Mouse (Mus musculus) monocyte, adult 5-6 weeks (primary cell): Measurements from ENCODE around the gene Porcn. TPM values are rescaled to one million over a fixed set of nuclear protein-coding genes. Genes with fewer than 3 reads are reported as not detected.

Experiments
- ATAC-seq: fragments of 153-309, 156-312 bp; replicated peaks from 2 replicates; pipeline ENCODE4 v1.8.0; 2017; ENCODE audit warnings: mild to moderate bottlenecking; ENCODE audit not compliant: low TSS enrichment, insufficient number of reproducible peaks, severe bottlenecking, poor library complexity, low FRiP score
- total RNA-seq: library from RNA; stranded (forward); fragments of 200-1000, 200-491, 200-594 nt; gene quantifications from 3 replicates; pipeline ENCODE4 v1.2.3, GENCODE M21; 2017

The Porcn gene
- total RNA-seq, 1 experiment from 2014 or later: 3.1 TPM

DNA sequence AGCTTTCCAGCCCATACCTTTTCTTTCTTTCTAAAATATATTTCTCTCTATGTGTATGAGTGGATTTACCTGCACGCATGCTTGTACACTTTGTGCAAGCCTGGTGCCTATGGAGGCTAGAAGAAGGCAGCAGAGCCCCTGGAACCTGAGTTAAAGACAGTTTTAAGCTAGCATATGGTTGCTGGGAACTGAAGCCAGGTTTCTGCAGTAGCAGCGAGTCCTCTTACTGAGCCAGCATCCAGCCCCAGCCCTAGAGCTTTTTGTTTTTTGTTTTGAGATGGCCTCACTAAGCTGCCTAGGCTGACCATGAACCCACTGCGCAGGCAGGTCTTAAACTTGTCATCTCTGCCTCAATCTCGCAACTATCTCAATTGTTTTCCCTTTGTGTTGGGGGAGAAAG is 41.9 kb downstream of the Porcn start:
- no peak for ATAC-seq

GRCm38 (mm10) chrX:8163076-8163475 is 43.2 kb downstream of the Porcn start:
- no peak for ATAC-seq

DNA sequence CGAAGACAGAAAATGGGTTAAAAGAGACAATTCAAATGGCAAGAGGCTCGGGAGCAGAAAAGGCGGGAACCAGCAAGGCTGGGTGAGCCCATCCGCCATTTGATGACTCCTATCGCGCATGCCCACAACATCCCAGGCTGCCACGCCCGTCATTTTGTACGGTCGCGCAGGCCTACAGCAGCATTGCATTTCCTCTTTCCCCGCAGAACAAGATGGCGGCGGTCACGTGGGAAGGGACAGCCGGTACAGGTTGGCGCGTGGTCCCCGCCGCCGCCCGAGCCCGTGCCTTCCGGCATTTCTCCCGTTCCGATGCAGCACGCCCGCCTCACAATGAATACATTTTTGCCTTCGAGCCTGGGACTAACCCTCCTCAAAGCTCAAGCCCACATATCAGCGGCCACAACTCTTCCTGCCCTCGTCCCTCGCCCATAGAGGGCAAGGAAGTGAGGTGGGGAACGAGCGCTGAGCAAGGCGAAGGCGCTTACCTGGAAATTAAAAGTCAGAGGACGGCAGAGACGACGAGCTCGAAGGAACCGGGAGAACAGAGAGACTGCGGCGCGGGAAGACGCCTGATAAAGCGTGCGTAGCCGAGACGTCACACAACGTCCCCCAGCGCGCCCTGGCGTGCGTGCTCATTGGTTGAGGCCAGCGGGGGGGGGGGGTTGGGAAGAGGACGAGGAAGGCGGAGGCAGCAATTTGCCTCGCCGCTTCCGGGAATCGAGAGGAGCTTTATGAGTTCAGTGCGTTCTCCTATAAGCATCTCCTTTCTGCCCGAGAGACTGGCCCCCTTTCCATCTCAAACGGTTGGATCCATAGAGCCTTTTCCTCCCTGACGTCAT is 61.0 kb downstream of the Porcn start, which contains the start of gene Rbm3:
Rbm3 (minus strand) TSS at position 728 of the 839 bp plus-strand sequence.
- ATAC-seq: peak; percentile 89

Other genes starting within 250 kb of the Porcn start
- 1.4 to 17.9 TPM (median 3.3 TPM) in 3 replicates for gene Gata1, start 228.5 kb downstream of the Porcn start, total RNA-seq
- gene Glod5, start 188.0 kb downstream of the Porcn start, total RNA-seq: not detected in 3 replicates
- 19.0 to 19.7 TPM (median 19.1 TPM) in 3 replicates for gene Suv39h1, start 131.8 kb downstream of the Porcn start, total RNA-seq
- gene Was, start 116.0 kb downstream of the Porcn start, total RNA-seq: 129 to 156 TPM (median 134 TPM) in 3 replicates
- gene Wdr13, start 73.6 kb downstream of the Porcn start, total RNA-seq: 22.2 to 44.8 TPM (median 28.6 TPM) in 3 replicates
- 767 to 1,158 TPM (median 1,044 TPM) in 3 replicates for gene Rbm3, start 60.6 kb downstream of the Porcn start, total RNA-seq
- gene Tbc1d25, start 30.3 kb downstream of the Porcn start, total RNA-seq: 3.3 to 6.7 TPM (median 5.1 TPM) in 3 replicates
- 88.6 to 117 TPM (median 97.4 TPM) in 3 replicates for gene Ebp, start 13.0 kb downstream of the Porcn start, total RNA-seq
- 6.1 to 10.3 TPM (median 7.9 TPM) in 3 replicates for gene Ftsj1, start 45.9 kb upstream of the Porcn start, total RNA-seq
- gene Slc38a5, start 64.6 kb upstream of the Porcn start, total RNA-seq: not detected in 3 replicates
- gene Ssxb10, start 120.9 kb upstream of the Porcn start, total RNA-seq: not detected in 3 replicates
- not detected in 3 replicates for gene Ssxb9, start 160.5 kb upstream of the Porcn start, total RNA-seq
- not detected in 3 replicates for gene Ssxb1, start 206.8 kb upstream of the Porcn start, total RNA-seq